Mouse (Mus musculus): ENCODE data around the gene Apobec2.

DNA sequence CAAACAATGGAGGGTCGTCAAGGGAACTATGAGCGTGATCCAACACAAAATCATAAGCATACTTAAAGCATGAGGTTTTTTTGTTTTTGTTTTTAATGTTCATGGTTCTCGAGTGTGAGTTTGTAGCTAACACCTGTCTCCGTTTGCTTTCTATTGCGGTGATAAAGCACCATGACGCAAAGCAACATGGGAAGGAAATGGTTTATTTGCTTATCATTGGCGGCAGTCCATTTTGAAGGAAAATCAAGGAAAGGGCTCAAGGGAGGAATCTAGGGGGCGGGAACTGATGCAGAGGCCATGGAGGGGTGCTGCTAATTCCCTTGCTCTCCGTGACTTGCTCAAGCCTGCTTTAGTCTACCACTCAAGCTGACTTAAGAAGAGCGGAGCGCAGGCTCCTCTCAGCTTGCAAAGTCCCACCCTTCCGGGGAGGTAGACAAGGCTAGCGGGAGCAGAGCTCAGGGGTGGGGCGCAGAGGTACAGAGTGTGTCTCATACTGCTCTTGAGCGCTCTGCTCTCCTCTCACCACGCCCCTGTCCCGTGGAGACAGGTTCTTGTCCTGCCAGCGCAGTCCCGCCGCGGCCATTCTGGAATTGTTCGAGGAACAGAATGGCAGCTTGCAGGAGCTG is 34.2 kb upstream of the Apobec2 start:
- no peak for TF ChIP-seq CHD2 (IDR thresholded peaks at IDR 0.05; ENCODE audit: low read depth, low read length)
- TF ChIP-seq MAFK (IDR thresholded peaks at IDR 0.05; ENCODE audit: insufficient read depth, low read depth, low read length), result no peak
- no peak for TF ChIP-seq ZNF384 (IDR thresholded peaks at IDR 0.05; ENCODE audit: low read depth, low read length)
- no peak for TF ChIP-seq ZC3H11A (IDR thresholded peaks at IDR 0.05; ENCODE audit: borderline replicate concordance, low read depth, low read length)
- TF ChIP-seq HCFC1 (IDR thresholded peaks at IDR 0.05; ENCODE audit: borderline replicate concordance, insufficient read depth, low read length), result no peak

All from ES-E14 (cell line).